Mouse (Mus musculus) retina, embryonic 14.5 days (tissue): ENCODE measurements at regions not wholly inside any gene's neighbourhood (a gene's known extent, or its start where the extent isn't known, plus 50 kb on each side); places are given as distances from the start of the nearest gene placed in this dataset.

ENCODE experiments used
- DNase-seq: peaks from one replicate; pipeline ENCODE4 v3.0.0-alpha.2; 2015; ENCODE audit warnings: low spot score

DNA sequence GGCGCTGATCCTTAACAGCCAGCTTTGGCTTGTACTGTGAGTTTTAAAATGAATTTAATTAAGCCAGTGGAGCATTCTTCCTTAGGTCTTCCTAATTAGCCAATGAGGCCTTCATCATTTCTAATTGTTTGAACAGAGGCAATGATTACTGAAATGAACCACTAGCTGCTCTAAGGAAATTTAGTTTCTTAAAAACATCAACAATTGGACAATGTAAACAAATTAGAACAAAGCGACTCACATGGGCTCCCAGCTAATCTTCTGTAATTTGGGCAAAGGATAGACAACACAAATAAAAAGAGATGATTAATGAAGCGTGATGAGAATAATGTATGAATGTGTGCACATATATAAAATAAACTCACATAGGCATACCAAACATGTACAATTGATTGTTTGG, 1011.4 kb upstream of the Igfbp7 start:
- peak; percentile 10 for DNase-seq

DNA sequence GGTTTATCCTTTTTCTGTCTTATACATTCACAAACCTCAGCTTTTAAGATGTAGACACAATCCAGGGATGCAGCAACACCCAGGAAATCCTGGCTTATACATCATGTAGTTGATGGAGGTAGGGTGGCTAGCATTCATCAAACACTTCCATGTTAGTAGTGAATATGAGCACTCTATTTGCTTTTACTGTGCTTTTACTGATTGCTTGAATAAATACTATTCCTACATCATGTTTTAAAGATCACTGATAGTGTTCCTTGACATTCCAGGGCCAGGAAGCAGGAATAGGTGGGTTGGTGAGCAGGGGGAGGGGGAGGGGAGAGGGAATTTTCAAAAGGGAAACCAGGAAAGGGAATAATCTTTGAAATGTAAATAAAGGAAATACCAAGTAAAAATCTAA, 998.5 kb upstream of the Igfbp7 start:
- no peak for DNase-seq

DNA sequence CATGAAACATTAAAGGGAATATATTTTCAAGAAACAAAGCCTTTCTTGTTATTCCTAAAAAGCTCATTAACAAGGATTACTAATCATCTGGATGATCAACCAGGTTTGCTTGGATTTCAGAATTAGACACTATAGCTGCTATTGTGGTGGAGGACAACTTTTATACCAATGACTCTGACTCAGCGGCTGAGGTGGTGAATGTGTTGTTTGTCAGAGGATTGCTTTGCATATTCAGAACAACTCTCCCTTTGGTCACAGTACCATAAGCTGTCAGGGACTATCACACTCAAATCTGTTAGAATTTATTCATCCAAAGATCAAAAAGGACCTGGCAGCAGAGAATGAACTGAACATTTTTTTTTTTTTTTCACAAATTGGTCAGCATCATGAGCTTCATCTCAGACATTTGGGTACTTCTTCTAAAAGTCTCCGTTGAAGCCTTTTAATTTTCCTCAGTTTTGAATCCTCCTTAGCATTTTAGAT, 994.4 kb upstream of the Igfbp7 start:
- DNase-seq = peak; percentile 13

DNA sequence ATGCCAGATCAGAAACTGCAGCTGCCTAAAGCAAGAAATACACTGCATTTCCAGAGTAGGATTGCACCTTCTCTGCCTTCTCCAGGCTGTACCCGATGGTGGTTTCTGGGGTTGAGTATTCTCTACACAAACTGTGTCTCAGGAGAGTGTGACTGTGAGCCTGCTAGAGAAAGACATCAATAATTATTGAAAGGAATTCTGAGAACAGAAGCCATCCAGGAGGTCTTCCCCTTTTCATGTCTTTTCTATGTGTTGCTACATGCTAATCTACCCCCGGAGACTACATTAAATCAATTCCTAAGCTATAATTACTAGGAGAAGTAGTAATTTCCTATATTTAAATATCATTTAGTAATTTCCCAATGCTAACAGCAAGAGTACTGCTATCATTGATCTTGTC, 985.5 kb upstream of the Igfbp7 start:
- DNase-seq = no peak
